Mouse (Mus musculus) layer of hippocampus, adult 18-20 months (tissue): ENCODE measurements at regions not wholly inside any gene's neighbourhood (a gene's known extent, or its start where the extent isn't known, plus 50 kb on each side); places are given as distances from the start of the nearest gene placed in this dataset.
"Not testable (repeated sequence)": the region's sequence is repeated elsewhere in the genome, so short reads cannot be mapped to it uniquely, and the experiment has no call there.

Experiments used
- DNase-seq, 2 experiments: peaks; one replicate each; pipeline ENCODE4 v3.0.0; 2022; ENCODE audit warnings: low spot score in 2 of 2

- no peak for DNase-seq
These were observed 348.7 kb upstream of the Cpeb2 start for GRCm38 (mm10) chr5:42884251-42884650.

DNA sequence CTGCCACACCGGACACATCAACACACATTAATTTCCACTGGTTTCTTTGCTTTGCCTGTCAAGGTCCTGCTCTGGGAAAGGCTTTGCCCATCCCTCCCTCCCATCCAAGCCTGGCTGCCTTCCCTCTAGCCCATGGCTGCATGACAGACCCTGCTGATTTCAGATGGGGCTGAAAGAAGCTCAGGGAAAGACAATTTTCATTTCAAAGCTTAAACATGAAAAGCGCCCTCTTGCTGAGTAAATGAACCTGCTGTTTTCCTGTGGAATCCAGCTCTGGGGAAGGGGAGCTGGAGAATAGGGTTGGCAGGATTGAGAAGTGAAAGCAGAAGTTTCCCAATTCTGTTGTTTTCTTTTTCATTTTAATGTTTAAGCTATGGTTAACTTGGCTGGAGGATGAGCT is 341.1 kb upstream of the Cpeb2 start:
- no peak for DNase-seq

DNA sequence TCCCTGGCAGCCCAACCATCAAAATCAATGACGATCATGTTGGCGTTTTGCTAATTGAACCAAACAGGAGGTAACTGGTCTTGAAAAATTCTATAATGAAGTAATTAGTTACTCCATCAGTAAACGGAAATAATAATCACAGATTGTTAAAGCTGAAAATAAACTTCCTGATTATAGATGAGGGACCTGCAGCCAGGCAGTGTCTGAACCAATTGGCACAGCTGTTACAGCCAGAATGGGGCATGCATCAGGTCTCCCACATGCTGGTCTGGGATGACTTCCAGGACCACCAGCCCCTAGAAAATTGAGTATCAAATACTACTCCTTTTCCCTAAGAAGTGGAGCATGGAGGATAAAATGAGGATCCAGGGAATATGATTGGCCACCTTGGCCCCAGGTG is 326.8 kb upstream of the Cpeb2 start:
- no peak for DNase-seq

GRCm38 (mm10) chr5:42919328-42919727 is 313.6 kb upstream of the Cpeb2 start:
- no peak for DNase-seq

GRCm38 (mm10) chr5:42932106-42932505 is 300.9 kb upstream of the Cpeb2 start:
- no peak for DNase-seq

DNA sequence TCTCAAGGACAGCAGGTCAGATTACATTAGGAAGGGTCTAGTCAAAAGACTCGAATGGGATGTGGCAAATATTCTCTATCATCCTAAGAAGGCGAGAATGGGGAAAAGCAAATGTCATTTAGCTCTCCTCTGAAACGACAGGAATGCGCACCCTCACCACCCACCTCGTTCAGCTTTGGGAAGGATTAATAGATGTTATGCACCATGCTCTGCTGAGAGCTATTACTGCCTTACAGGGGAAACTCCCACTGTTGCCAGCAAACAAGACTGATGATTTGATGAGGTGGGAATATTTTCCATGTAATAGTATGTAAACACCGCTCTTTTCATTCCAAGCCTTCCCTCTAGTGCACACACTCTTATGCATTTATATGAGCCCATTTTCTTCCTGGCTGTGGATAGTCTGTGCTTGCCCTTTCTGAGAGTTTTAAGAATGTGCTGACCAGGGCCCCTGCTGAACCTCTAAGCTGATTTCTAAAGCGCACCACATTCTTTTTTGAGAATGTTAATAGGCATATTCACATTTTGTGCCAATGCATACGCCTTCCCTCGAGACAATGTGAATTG is 273.6 kb upstream of the Cpeb2 start:
- no peak for DNase-seq

DNA sequence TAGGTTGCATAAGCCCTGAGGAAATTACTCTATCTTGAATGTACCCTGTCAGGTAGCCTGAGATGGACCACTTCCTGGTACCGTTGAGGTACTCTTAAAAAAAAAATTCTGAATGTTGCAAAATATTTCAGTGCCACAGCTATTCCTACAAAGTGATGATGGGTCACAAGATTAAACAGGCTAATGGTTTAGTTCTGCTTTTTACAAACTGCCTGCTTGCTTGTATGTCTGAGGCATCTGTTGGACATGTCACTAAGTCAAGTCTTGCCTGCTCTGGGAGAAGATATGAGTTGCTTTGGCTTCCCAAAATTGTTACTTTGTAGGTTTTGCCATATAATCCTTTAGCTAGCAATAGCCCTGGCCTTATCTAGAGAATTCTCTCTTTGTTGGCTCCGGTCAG is 266.0 kb upstream of the Cpeb2 start:
- DNase-seq: not testable (repeated sequence)

DNA sequence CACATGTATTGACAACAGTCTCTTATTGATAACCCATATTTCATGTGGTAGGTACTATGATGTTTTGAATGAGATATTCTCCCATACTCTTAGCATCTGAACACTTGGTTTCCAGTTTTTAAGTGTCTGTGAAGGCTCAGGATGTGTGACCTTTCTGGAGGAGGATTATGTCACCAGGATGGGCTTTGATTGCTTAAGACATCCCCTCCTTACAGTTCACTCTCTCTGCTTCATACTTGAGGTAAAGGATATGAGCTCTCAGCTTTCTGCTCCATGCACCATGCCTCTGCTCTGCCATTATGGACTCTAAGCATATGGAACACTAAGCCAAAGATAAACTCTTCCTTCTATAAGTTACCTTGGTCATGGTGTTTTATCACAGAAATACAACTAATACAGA is 263.8 kb upstream of the Cpeb2 start:
- DNase-seq: no peak

DNA sequence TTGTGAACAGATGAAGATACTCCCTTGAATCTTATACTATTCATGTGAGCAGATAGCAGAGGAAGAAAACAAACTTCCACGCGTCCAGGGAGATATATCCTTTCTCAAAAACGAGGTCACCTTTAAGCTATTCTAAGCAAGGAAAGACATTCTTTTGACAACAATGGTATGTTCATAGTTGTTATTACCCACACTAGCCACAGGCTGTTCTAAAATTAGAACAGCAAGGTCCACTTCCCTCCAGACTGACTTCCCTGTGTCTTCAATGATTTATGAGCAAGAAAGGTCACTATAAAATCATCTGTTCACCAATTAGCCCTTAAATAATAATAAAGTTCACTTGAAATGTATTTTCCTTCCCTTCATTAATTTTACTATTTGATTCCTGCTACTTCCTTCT is 263.3 kb upstream of the Cpeb2 start:
- no peak for DNase-seq

- DNase-seq: no peak
These were observed 255.9 kb upstream of the Cpeb2 start for GRCm38 (mm10) chr5:42977108-42977507.

GRCm38 (mm10) chr5:42980946-42981650 is 251.9 kb upstream of the Cpeb2 start:
- no peak for DNase-seq

DNA sequence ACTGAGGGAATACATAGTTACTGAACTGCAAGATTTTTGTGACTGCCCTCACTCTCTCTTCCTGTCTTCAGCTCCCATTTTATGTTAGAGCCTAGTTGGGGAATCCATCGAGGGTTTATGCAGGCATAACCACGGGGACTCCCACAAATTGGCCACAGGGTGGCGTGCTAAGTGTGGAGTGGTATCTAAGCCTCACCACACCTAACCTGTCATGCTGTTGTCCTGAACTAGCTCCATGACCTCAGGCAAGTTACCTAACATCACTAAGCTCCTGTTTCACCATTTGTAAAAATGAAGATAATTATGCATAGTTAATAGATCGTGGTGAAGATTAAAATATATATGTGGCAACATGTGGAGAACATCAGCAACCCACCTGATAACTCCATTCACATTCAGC is 246.8 kb upstream of the Cpeb2 start:
- DNase-seq: no peak

DNA sequence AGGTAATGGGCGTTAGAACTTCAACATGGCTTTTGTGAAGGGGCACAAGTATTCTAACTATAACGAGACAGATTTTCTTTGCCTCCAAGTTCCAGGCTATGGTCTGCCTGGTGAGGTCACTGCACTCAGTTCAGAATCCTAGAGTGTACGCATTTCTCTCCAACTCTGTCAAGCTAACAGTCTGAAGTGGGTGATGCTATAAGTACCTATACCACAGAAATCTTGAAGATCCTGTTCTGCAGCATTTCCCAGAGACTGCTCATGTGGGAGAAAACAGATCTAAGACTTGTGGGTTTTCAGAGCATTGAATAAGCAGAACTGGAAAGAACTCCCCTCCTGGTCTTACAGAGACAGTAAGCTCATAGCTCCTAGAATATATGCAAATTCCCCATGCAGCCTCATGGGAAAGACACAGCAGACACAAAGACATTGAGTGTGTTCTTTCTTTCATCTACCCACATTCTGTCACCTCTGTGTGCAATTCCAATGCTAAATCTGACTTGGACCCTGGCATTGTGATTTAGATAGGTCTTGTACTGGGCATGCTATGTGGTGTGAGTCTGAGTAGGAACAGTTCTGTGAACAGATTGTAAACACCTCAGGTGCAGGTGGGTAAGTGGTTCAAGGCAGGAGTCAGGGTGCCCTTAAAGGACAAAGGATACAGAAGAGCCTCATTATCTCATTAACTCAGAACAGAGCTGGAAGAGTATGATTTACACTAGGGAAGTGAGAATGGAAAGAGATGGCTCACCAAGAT is 245.1 kb upstream of the Cpeb2 start:
- DNase-seq: no peak

GRCm38 (mm10) chr5:42989287-42989686 is 243.7 kb upstream of the Cpeb2 start:
- no peak for DNase-seq

GRCm38 (mm10) chr5:43024006-43024593 is 208.9 kb upstream of the Cpeb2 start:
- no peak for DNase-seq

- DNase-seq: no peak
These were observed 201.7 kb upstream of the Cpeb2 start for GRCm38 (mm10) chr5:43031285-43031684.

DNA sequence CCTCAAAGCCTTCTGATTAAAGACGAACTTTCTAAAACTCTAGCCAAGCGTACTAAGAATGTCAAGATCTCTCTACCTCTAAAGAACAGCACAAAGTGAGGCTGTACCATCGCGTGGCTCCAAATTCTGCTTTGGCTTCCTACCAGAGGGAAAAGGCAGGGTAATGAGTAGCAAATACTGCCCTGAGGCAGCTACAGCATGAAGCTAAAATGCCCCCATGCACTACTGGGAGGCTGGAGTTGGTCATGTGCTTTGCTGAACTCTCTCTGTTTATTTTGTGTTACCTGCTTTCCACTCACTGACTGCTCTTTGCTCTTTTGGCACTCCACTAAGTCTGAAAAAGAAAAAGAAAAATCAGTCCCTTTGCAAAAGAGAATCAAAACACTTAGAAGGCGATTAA is 201.1 kb upstream of the Cpeb2 start:
- no peak for DNase-seq

- DNase-seq: no peak
These were observed 198.5 kb upstream of the Cpeb2 start for GRCm38 (mm10) chr5:43034421-43034820.

GRCm38 (mm10) chr5:43037592-43037991 is 195.4 kb upstream of the Cpeb2 start:
- DNase-seq: no peak

DNA sequence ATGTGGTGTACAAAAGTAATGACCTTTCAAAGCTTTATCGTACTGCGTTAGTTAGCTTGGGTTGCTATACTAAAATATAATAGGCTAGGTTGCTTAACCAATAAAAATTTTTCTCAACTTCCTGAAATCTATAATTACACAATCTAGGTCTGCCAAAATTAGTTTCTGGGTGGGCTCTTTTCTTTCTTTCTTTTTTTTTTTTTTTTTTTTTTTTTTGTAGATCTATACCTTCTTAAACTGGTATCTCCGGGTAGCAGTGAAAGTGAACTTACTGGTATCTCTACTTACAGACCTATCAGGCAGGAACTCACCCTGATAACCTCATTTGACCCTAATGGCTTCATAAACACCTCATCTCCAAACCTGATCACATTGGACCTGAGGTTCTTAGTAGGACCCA is 193.4 kb upstream of the Cpeb2 start:
- no peak for DNase-seq

DNA sequence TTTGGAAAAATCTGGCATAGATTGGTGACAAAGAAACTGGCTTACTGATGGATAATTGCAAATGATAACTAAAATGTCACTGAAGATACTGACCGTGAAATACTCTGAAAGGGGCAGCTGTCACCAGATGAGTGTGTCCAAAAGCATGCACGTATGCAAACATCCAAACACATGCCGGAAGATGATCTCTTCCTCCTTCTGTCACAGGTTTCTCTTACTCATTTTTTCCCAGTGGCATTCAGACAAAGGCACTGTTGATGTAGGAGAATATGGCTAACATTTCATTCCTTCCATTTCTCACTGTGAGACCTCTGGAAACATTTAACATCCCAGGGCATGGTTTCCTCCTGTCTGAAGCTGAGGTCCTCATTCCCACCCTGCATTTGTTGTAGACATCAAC is 190.4 kb upstream of the Cpeb2 start:
- no peak for DNase-seq

DNA sequence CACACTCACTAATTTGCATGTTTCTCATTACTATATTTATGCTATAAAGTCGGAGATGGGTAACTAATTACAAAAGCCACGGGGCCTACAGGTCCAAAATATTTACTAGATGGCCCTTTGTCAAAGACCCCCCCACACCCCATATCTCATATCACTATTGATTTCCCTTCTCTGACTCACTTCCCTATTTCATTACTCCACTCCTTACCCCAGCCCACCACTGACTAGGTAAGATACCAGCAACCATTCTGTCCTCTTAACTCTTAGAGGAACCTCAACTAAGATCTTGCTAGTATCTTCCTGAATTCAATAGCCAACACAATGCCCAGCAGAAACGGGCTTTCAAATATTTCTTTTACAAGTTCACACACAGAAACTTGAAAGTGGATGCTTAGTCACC is 187.1 kb upstream of the Cpeb2 start:
- no peak for DNase-seq
